21 mouse cellular contexts compared by ENCODE assay signal in the genomic region with DNA sequence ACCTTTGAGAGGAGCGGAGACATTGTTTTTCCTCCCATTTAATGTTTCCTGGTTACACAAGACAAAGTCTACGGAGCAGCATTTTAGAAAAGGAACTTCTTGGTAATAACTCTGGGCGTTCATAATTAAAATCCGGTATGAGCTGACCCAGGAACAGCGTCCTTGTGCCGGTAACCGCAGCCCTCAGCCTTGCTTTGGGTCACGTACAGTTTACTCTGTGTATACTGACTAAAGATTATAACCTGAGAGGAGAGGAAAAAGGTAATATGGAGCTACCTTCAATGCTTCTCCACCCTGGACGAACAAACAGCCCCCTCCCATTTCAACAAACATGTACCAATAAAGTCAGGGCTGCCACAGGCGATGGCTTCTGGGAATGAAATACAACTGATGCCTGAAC. TPM values are rescaled to one million over a fixed set of nuclear protein-coding genes. Genes with fewer than 3 reads are reported as not detected.
DNase-seq lines count a peak whose midpoint lies in the region; ATAC-seq and TF ChIP-seq lines count a peak whose summit lies in the region.
"Had no signal": no experiment of that assay in that cellular context is flagged by ENCODE, and none has a peak within 500 bp of the region (broad histone marks: within the 10 kb centered on the region; RNA-seq: fewer than 3 reads in every experiment).

No protein-coding gene starts in this region.

- H3K4me1 ChIP-seq in E14TG2a.4 (replicated peaks; ENCODE audit: low read depth, low read length): peaks cover 67% of the 10 kb centered on the region
- H3K4me1 ChIP-seq in stomach, postnatal 0 days (replicated peaks; ENCODE audit: control insufficient read depth, insufficient read depth): no peaks in the 10 kb centered on the region
- H3K4me1 ChIP-seq: forebrain, embryonic 12.5 days; heart, embryonic 13.5 days; hindbrain, embryonic 13.5 days had no signal

- H3K4me2 ChIP-seq in stomach, postnatal 0 days (replicated peaks; ENCODE audit: low read depth): no peak overlapping the region; the same call in 1 of the 2 replicates
- H3K4me2 ChIP-seq: embryonic facial prominence, embryonic 13.5 days; forebrain, embryonic 12.5 days; heart, embryonic 13.5 days; hindbrain, embryonic 13.5 days had no signal

- 33% methylated on average over 10 of the region's 10 CpGs for WGBS in large intestine, adult 2 months
- 70% methylated on average over 10 of the region's 10 CpGs for WGBS in stomach, postnatal 0 days

- peak overlapping the region; percentile 32 for H3K4me3 ChIP-seq in E14TG2a.4 (replicated peaks; ENCODE audit: low read length)
- H3K4me3 ChIP-seq in stomach, postnatal 0 days (ENCODE audit: low read depth, low read length): no peak overlapping the region
- H3K4me3 ChIP-seq: embryonic facial prominence, embryonic 13.5 days; forebrain, embryonic 12.5 days; gastrocnemius, adult 2 months; heart, embryonic 13.5 days; hindbrain, embryonic 13.5 days had no signal

- TF ChIP-seq CTCF in E14TG2a.4 (conservative IDR thresholded peaks at IDR 0.05; ENCODE audit: low read length): no peak
- no peak for TF ChIP-seq CTCF in stomach, postnatal 0 days (IDR thresholded peaks at IDR 0.05; ENCODE audit: low read depth)

- no peak for TF ChIP-seq EP300 in stomach, postnatal 0 days (optimal IDR thresholded peaks at IDR 0.05)

- no peaks in the 10 kb centered on the region for H3K9me3 ChIP-seq in E14TG2a.4 (ENCODE audit: low read length)
- H3K9me3 ChIP-seq in stomach, postnatal 0 days (ENCODE audit: control insufficient read depth, low read length): no peaks in the 10 kb centered on the region
- H3K9me3 ChIP-seq: embryonic facial prominence, embryonic 13.5 days; forebrain, embryonic 12.5 days; heart, embryonic 13.5 days; hindbrain, embryonic 13.5 days had no signal

- DNase-seq in adrenal gland, adult 2 months: peak; percentile 14
- DNase-seq in adrenal gland, postnatal 4 days (ENCODE audit: low spot score in 2 of 2): no peak
- DNase-seq in large intestine, adult 2 months (ENCODE audit: low read depth, low spot score): peak; percentile 73
- peak; percentile 32 for DNase-seq in stomach, postnatal 0 days (ENCODE audit: low spot score)
- no peak for DNase-seq in ovary, postnatal 14 days (ENCODE audit: low spot score)
- DNase-seq: B cell, adult 2 months; cerebellum, adult 18-20 months; cerebellum, adult 9-11 months; cerebellum, postnatal 36 days; gastrocnemius, adult 2 months; gastrocnemius, postnatal 25 days had no signal

- no peaks in the 10 kb centered on the region for H3K27me3 ChIP-seq in E14TG2a.4 (ENCODE audit: insufficient read depth, low read length)
- H3K27me3 ChIP-seq in stomach, postnatal 0 days (ENCODE audit: control insufficient read depth, insufficient read depth, low read length): no peaks in the 10 kb centered on the region
- H3K27me3 ChIP-seq: embryonic facial prominence, embryonic 13.5 days; forebrain, embryonic 12.5 days; heart, embryonic 13.5 days; hindbrain, embryonic 13.5 days had no signal

- H3K9ac ChIP-seq in stomach, postnatal 0 days (ENCODE audit: low read length): no peak overlapping the region
- H3K9ac ChIP-seq: embryonic facial prominence, embryonic 13.5 days; forebrain, embryonic 12.5 days; heart, embryonic 13.5 days; hindbrain, embryonic 13.5 days had no signal

- ATAC-seq in stomach, postnatal 0 days (ENCODE audit: low FRiP score, low TSS enrichment): peak; percentile 91
- no peak for ATAC-seq in frontal cortex, adult (ENCODE audit: low TSS enrichment)
- ATAC-seq: CD4-positive, CD25-positive, alpha-beta regulatory T cell, adult 4 months; forebrain, embryonic 16.5 days; hindbrain, postnatal 0 days had no signal

- H3K27ac ChIP-seq in stomach, postnatal 0 days (replicated peaks): 0 out of 2 replicates have a peak overlapping the region, but pooled peaks have one; percentile 4
- H3K27ac ChIP-seq: embryonic facial prominence, embryonic 13.5 days; forebrain, embryonic 12.5 days; gastrocnemius, adult 2 months; heart, embryonic 13.5 days; hindbrain, embryonic 13.5 days; hindbrain, postnatal 0 days had no signal

- H3K36me3 ChIP-seq in E14TG2a.4 (ENCODE audit: insufficient read depth, low read length): no peaks in the 10 kb centered on the region
- no peaks in the 10 kb centered on the region for H3K36me3 ChIP-seq in stomach, postnatal 0 days (ENCODE audit: control insufficient read depth, insufficient read depth, low read length)
- H3K36me3 ChIP-seq: embryonic facial prominence, embryonic 13.5 days; forebrain, embryonic 12.5 days; heart, embryonic 13.5 days; hindbrain, embryonic 13.5 days had no signal

RNA-seq across cellular contexts. Expression of a gene that starts 48.7 kb away (rescaled TPM):
- total RNA-seq in adrenal gland, adult 2 months (2021): 10 to 100 TPM; 31.1 to 40.9 TPM
- polyA plus RNA-seq in adrenal gland, adult 2 months (2012; rRNA removed): 25.1 and 27.4 TPM in 2 replicates
- 10 to 100 TPM; 21.8 to 24.8 TPM for total RNA-seq in adrenal gland, postnatal 4 days (2021)
- 0.95 and 1.9 TPM in 2 replicates for polyA plus RNA-seq in large intestine, adult 2 months (2012; rRNA removed)
- 9.0 and 11.7 TPM in 2 replicates for polyA plus RNA-seq in stomach, postnatal 0 days (2015; fragmentation: Nextera tagmentation; extraction: Ambion mirVana)
- total RNA-seq: MEL had no signal

Comparison
In these comparisons a context has a peak if more than half of its experiments do, and no peak if none do; other contexts are left out.
1. DNase-seq: peak in adrenal gland, adult 2 months (single experiment), large intestine, adult 2 months (single experiment) and stomach, postnatal 0 days (single experiment); none in adrenal gland, postnatal 4 days (0 of 2) and ovary, postnatal 14 days (single experiment).